Mouse (Mus musculus) bone marrow macrophage, adult 2 months (primary cell): ENCODE measurements around the gene Hist3h2a.

Source experiments
- CTCF ChIP-seq: IDR thresholded peaks from 2 replicates; pipeline ENCODE4 v1.5.1; 2012; ENCODE audit warnings: low read depth, mild to moderate bottlenecking, low read length, moderate library complexity
- POLR2A ChIP-seq: IDR thresholded peaks from 2 replicates; pipeline ENCODE4 v1.6.1; 2012; ENCODE audit warnings: mild to moderate bottlenecking, low read depth, low read length, borderline replicate concordance

DNA sequence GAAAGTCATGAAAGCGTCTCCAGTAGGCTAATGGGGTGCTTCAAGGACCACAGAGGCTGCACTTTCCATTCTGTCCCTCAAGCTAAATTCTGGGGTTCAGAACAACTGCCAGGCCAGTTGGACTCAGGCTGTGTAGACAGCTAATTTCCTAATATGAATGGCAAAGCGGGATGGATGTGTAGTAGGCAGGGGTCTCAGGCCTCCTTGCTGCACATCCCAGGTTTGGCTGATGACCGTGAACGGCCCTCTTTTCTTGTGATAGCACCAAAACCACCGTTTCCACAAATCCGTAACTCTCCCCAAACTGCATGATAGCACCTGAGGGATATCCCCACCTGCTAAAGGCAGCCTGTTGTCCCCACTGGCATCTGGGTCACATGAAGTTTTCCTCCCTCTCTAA, 4.1 kb downstream of the Hist3h2a start:
- TF ChIP-seq CTCF, result no peak
- no peak for TF ChIP-seq POLR2A
